Mouse (Mus musculus): Measurements from ENCODE around the gene Prep.

DNA sequence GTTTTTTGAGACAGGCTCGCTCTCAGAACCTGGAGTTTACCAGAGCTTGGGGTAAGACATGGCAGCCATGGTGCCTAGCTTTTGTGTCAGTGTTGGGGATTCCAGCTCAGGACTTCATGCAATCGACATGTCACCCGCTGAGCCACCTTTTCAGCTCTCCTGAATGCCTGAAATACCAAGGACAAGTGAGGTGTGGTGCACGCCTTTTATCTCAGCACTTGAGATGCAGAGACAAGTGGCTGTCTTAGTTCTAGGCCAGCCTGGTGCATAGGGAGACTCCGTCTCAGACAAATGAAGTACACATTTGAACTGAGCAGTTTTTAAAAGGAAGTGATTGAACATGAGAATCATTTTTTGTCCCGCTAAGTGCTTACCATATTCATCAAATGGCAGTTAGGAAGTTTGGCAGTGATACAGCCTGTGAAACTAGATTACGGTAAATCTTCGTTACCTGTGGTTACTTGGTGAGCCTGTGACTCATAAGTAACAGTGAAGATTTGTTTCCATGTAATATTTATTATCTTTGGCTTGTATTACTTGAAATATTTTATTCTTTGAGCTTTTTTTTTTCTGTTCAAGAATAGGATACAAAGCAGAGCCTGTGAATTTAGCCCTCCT lies 24.6 kb downstream of the Prep start:
- TF ChIP-seq FLI1 (IDR thresholded peaks at IDR 0.05; ENCODE audit: low read length) (no peak), GATA1 (IDR thresholded peaks at IDR 0.05; ENCODE audit: borderline replicate concordance, low read length) (no peak)

Measured in megakaryocyte, embryonic 14.5 days (primary cell).